ENCODE assay signal across 7 mouse cellular contexts in the genomic region with DNA sequence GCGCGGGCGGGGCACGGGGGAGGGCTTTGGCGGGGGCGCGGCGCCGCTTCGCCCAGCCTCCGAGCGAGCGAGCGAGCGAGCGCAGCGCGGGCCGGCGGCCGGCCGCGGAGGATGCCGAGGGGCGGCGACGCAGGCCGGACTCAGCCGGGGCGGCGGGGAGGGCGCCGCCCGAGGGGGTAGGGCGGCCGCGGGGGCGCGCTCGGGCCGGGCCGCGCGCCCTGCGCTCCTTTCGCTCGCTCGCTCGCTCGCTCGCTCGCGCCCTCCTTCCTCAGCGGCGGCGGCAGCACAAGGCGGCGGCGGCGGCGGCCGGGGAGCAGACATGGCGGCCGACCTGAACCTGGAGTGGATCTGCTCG. TPM values are rescaled to one million over a fixed set of nuclear protein-coding genes. Genes with fewer than 3 reads are reported as not detected.
A peak's percentile ranks its signal among the peaks of the same experiment; 100 is the strongest.
DNase-seq lines count a peak whose midpoint lies in the region; ATAC-seq lines count a peak whose summit lies in the region.

Gene Plekha5, plus strand, starts transcription at position 209 of the 355 bp plus-strand sequence.

- under 1% methylated on average over 49 of the region's 65 CpGs for WGBS in hindbrain, embryonic 14.5 days

- H3K9ac ChIP-seq in hindbrain, embryonic 14.5 days = peak within 1 kb of the TSS; percentile 100

- peaks cover 6% of the 10 kb centered on the region; the same call in 1 of the 2 replicates for H3K9me3 ChIP-seq in hindbrain, embryonic 14.5 days (ENCODE audit: control insufficient read depth, low read length)

- peaks cover 20% of the 10 kb centered on the region for H3K4me1 ChIP-seq in hindbrain, embryonic 14.5 days (replicated peaks; ENCODE audit: control insufficient read depth, insufficient read depth, low read length)

- H3K36me3 ChIP-seq in hindbrain, embryonic 14.5 days (replicated peaks; ENCODE audit: control insufficient read depth, insufficient read depth) = peaks cover 7% of the 10 kb centered on the region

- no peaks in the 10 kb centered on the region for H3K27me3 ChIP-seq in hindbrain, embryonic 14.5 days (ENCODE audit: control insufficient read depth, insufficient read depth, low read length)

- peak within 1 kb of the TSS; percentile 99 for H3K4me3 ChIP-seq in hindbrain, embryonic 14.5 days (replicated peaks; ENCODE audit: low read length)

- peak; percentile 90 for ATAC-seq in hindbrain, embryonic 14.5 days (ENCODE audit: low FRiP score)
- ATAC-seq in megakaryocyte, adult 5-6 weeks (ENCODE audit: poor library complexity, severe bottlenecking) = peak; percentile 70

- peak within 1 kb of the TSS; percentile 59 for H3K4me2 ChIP-seq in hindbrain, embryonic 14.5 days (replicated peaks)

- H3K27ac ChIP-seq in hindbrain, embryonic 14.5 days = peak within 1 kb of the TSS; percentile 98

- DNase-seq in T-cell, adult 2 months (ENCODE audit: low spot score) = peak; percentile 59
- DNase-seq in c-Kit-positive CD71-negative TER-119-negative erythroid progenitor cells, embryonic 14.5 days (ENCODE audit: low read depth) = peak; percentile 34
- peak; percentile 47 for DNase-seq in gastrocnemius, adult 18-20 months (ENCODE audit: low spot score)
- DNase-seq in hindbrain, embryonic 14.5 days (ENCODE audit: low spot score) = peak; percentile 79
- DNase-seq in left cerebral cortex, adult 8-10 months (ENCODE audit: low spot score in 2 of 2) = no peak
- peak; percentile 58 for DNase-seq in right cerebral cortex, postnatal 25 days

RNA-seq across cellular contexts. Expression of gene Plekha5, which starts in this region (rescaled TPM):
- total RNA-seq in gastrocnemius, adult 18-20 months (2021) = 10 to 100 TPM; 10.0 to 10.5 TPM
- polyA plus RNA-seq in hindbrain, embryonic 14.5 days (2014; fragmentation: Nextera tagmentation; extraction: Ambion mirVana) = 37.8 and 38.6 TPM in 2 replicates
- total RNA-seq in left cerebral cortex, adult 8-10 months (2022) = 100 to 1,000 TPM; 124 to 132 (median 127) TPM
- total RNA-seq in megakaryocyte, adult 5-6 weeks (2015) = 1.8 and 2.2 TPM in 2 replicates
- total RNA-seq in megakaryocyte, adult 5-6 weeks (2017) = 2.6 and 4.8 TPM in 2 replicates

Comparison
In these comparisons a context has a peak if more than half of its experiments do, and no peak if none do; other contexts are left out.
1. RNA of gene Plekha5 (total RNA-seq): 124 to 132 TPM in left cerebral cortex, adult 8-10 months; 10.0 to 10.5 TPM in gastrocnemius, adult 18-20 months and 1.8 to 4.8 TPM in megakaryocyte, adult 5-6 weeks; every median in the first group is over 10 times any median in the second.
2. DNase-seq: peak in T-cell, adult 2 months (single experiment), c-Kit-positive CD71-negative TER-119-negative erythroid progenitor cells, embryonic 14.5 days (single experiment), gastrocnemius, adult 18-20 months (single experiment), hindbrain, embryonic 14.5 days (single experiment) and right cerebral cortex, postnatal 25 days (single experiment); none in left cerebral cortex, adult 8-10 months (0 of 2).